Mouse (Mus musculus) embryonic facial prominence, embryonic 11.5 days (tissue): ENCODE results near the gene Metrn. TPM values are rescaled to one million over a fixed set of nuclear protein-coding genes. Genes with fewer than 3 reads are reported as not detected.

Source experiments
- ATAC-seq: fragments of 200-750 bp; cut with Nextera tagmentation; replicated peaks from 2 replicates; pipeline ENCODE4 v1.8.0; 2017; ENCODE audit warnings: low read depth; ENCODE audit not compliant: insufficient number of reproducible peaks, low FRiP score, low TSS enrichment
- DNase-seq: peaks from one replicate; pipeline ENCODE4 v3.0.0-alpha.2; 2015; ENCODE audit warnings: low spot score
- H3K27ac ChIP-seq: fragments of 300-500 bp; sonication (generic); replicated peaks from 2 replicates; pipeline ENCODE4 v1.5.1; 2014; ENCODE audit warnings: mild to moderate bottlenecking, low read depth, low read length, control low read depth
- H3K27me3 ChIP-seq: fragments of 300-500 bp; sonication (generic); 2 replicates; pipeline ENCODE4 v1.6.1; 2014; ENCODE audit warnings: mild to moderate bottlenecking, low read length, moderate library complexity, mixed read lengths; ENCODE audit not compliant: control insufficient read depth, insufficient read depth
- H3K36me3 ChIP-seq: fragments of 300-500 bp; sonication (generic); replicated peaks from 2 replicates; pipeline ENCODE4 v1.6.1; 2014; ENCODE audit warnings: low read depth, mild to moderate bottlenecking, low read length, moderate library complexity, mixed read lengths; ENCODE audit not compliant: control insufficient read depth, insufficient read depth
- H3K4me1 ChIP-seq: fragments of 300-500 bp; sonication (generic); 2 replicates; pipeline ENCODE4 v1.6.1; 2014; ENCODE audit warnings: low read length, mixed read lengths; ENCODE audit not compliant: control insufficient read depth, insufficient read depth
- H3K4me2 ChIP-seq: fragments of 300-500 bp; sonication (generic); 2 replicates; pipeline ENCODE4 v1.6.1; 2014; ENCODE audit warnings: low read depth, mild to moderate bottlenecking, control low read depth, low read length, moderate library complexity
- H3K4me3 ChIP-seq: fragments of 300-500 bp; sonication (generic); 2 replicates; pipeline ENCODE4 v1.5.1; 2014; ENCODE audit warnings: low read depth, low read length, control low read depth
- H3K9ac ChIP-seq: fragments of 300-500 bp; sonication (generic); replicated peaks from 2 replicates; pipeline ENCODE4 v1.6.1; 2014; ENCODE audit warnings: mild to moderate bottlenecking, control low read depth, low read length
- H3K9me3 ChIP-seq: fragments of 300-500 bp; sonication (generic); replicated peaks from 2 replicates; pipeline ENCODE4 v1.6.1; 2016; ENCODE audit warnings: mild to moderate bottlenecking, low read length, inconsistent platforms, mixed read lengths; ENCODE audit not compliant: control insufficient read depth
- WGBS: fragments of 180-500 bp; shearing (Covaris S2); extraction: QIAGEN DNeasy Blood & Tissue Kit; methylation state at CpG from one replicate; pipeline ENCODE4 v1.1.7; 2014; 5-methylcytosine and 5-hydroxymethylcytosine counted together
- polyA plus RNA-seq: library from polyadenylated mRNA; unstranded; fragments of >200 nt; fragmentation: Nextera tagmentation; extraction: Ambion mirVana; gene quantifications from 2 replicates; pipeline ENCODE4 v1.2.1, GENCODE M21; 2014

Gene Metrn
- polyA plus RNA-seq, 1 experiment from 2014 or later, result 13.4 TPM

DNA sequence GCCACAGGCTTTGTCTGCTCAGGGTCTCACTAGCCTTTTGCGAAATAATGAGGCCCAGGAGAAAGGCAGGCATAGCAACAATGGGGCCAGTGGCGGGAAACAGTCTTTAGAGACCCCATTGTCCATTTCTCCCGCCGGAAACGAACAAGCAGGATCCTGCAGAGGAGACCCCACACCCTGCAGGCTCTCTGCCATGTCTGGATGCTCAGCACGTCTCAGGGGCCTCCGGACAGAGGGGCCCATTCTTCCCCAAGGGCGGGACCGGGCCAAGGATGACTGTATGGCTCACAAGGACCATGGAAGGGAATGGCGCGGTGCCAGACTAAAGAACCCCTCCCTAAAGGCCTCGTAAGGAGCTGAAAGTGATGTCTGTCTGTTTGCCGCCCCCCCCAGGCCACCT, 2.7 kb downstream of the Metrn start:
- Histone ChIP-seq H3K27me3 (no peaks in the 10 kb centered on the region), H3K4me1 (peaks cover 7% of the 10 kb centered on the region), H3K4me3 (peak overlapping the region; percentile 80; the same call in 1 of the 2 replicates), H3K4me2 (no peak overlapping the region), H3K27ac (no peak overlapping the region), H3K36me3 (no peaks in the 10 kb centered on the region), H3K9me3 (no peaks in the 10 kb centered on the region), H3K9ac (peak overlapping the region; percentile 2; the same call in 1 of the 2 replicates)
- WGBS, result 44% methylated on average over 13 of the region's 13 CpGs
- DNase-seq (peak; percentile 22), ATAC-seq (no peak)

- Histone ChIP-seq H3K9me3 (no peaks in the 10 kb centered on the region), H3K36me3 (no peaks in the 10 kb centered on the region; the same call in 1 of the 2 replicates), H3K4me3 (peak within 1 kb of the TSS; percentile 67), H3K27me3 (no peaks in the 10 kb centered on the region), H3K4me2 (peak within 1 kb of the TSS; percentile 87), H3K9ac (peak within 1 kb of the TSS; percentile 83), H3K27ac (peak within 1 kb of the TSS; percentile 90), H3K4me1 (peaks cover 7% of the 10 kb centered on the region)
- peak; percentile 79 for DNase-seq
- WGBS, result 1% methylated on average over 13 of the region's 14 CpGs
- ATAC-seq, result peak; percentile 21
These were observed 4.3 kb downstream of the Metrn start, which contains the start of gene Fam173a for GRCm38 (mm10) chr17:25792615-25793014. Gene Fam173a (minus strand): TSS chr17:25792901.

DNA sequence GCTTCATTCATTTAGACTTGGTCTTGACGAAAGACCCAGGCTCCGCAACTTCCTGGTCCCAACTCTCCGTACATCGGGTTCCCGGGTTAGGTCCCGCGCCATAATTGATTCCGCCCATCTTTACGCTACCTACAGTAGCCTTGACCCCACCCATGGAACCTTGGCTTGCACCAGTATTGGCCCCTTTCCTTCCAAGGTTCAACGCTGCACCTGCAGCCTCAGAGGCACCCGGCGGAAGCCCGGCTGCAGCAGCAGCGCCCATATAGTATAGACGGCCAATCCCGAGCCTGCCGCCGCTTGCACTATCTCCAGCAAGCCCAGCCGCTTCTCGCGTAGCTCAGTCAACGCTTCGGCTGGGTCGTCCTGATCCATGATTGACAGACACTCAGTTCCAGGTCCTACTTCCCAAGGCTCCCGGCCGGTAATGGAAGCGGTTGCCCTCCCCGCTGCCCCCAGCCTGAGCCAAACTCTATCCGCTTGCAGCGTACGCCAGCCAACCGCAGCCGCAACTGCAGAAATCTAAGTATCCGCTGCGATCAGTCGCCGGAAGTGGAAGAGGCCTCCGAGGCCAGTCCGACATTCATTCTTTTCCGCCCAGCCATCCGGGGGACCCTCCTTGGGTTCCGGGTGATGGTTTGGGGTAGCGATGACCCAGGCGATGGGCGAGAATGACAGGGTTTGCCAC, 5.0 kb downstream of the Metrn start:
- Histone ChIP-seq H3K36me3 (no peaks in the 10 kb centered on the region; the same call in 1 of the 2 replicates), H3K4me2 (peak overlapping the region; percentile 87), H3K4me1 (peaks cover 7% of the 10 kb centered on the region), H3K27ac (peak overlapping the region; percentile 90), H3K9ac (peak overlapping the region; percentile 83), H3K9me3 (no peaks in the 10 kb centered on the region), H3K4me3 (peak overlapping the region; percentile 67), H3K27me3 (no peaks in the 10 kb centered on the region)
- DNase-seq, result peak; percentile 88
- WGBS, result under 1% methylated on average over 45 of the region's 45 CpGs
- peak; percentile 25 for ATAC-seq

- Histone ChIP-seq H3K4me1 (peaks cover 7% of the 10 kb centered on the region), H3K27ac (peak overlapping the region; percentile 90), H3K4me2 (peak overlapping the region; percentile 87), H3K4me3 (peak overlapping the region; percentile 67), H3K36me3 (no peaks in the 10 kb centered on the region; the same call in 1 of the 2 replicates), H3K27me3 (no peaks in the 10 kb centered on the region), H3K9me3 (no peaks in the 10 kb centered on the region), H3K9ac (peak overlapping the region; percentile 83)
- DNase-seq, result no peak
- ATAC-seq, result 0 out of 2 replicates have a peak, but pooled peaks have one; percentile 3
- WGBS, result 27% methylated on average over 19 of the region's 19 CpGs
These were observed 5.6 kb downstream of the Metrn start for GRCm38 (mm10) chr17:25791320-25791842.

- no peak overlapping the region for H3K9ac ChIP-seq
- H3K27ac ChIP-seq, result no peak overlapping the region
- H3K4me1 ChIP-seq, result peaks cover 5% of the 10 kb centered on the region; the same call in 1 of the 2 replicates
- no peak overlapping the region for H3K4me3 ChIP-seq
- 89% methylated on average over 9 of the region's 9 CpGs for WGBS
- no peaks in the 10 kb centered on the region for H3K9me3 ChIP-seq
- H3K36me3 ChIP-seq, result peaks cover 12% of the 10 kb centered on the region
- no peaks in the 10 kb centered on the region for H3K27me3 ChIP-seq
- DNase-seq (no peak), ATAC-seq (no peak)
- no peak overlapping the region for H3K4me2 ChIP-seq
These were observed 10.0 kb downstream of the Metrn start for GRCm38 (mm10) chr17:25786781-25787504.

GRCm38 (mm10) chr17:25786280-25786679, 10.7 kb downstream of the Metrn start, which contains the start of gene Ccdc78:
Gene Ccdc78 (plus strand): TSS chr17:25786580.
- Histone ChIP-seq H3K27me3 (no peaks in the 10 kb centered on the region), H3K9me3 (no peaks in the 10 kb centered on the region), H3K4me2 (peak within 1 kb of the TSS; percentile 4; the same call in 1 of the 2 replicates), H3K4me1 (peaks cover 5% of the 10 kb centered on the region; the same call in 1 of the 2 replicates), H3K27ac (peak within 1 kb of the TSS; percentile 56), H3K4me3 (peak within 1 kb of the TSS; percentile 45), H3K9ac (peak within 1 kb of the TSS; percentile 62), H3K36me3 (peaks cover 15% of the 10 kb centered on the region)
- WGBS, result 81% methylated on average over 3 of the region's 3 CpGs
- DNase-seq (no peak), ATAC-seq (no peak)

DNA sequence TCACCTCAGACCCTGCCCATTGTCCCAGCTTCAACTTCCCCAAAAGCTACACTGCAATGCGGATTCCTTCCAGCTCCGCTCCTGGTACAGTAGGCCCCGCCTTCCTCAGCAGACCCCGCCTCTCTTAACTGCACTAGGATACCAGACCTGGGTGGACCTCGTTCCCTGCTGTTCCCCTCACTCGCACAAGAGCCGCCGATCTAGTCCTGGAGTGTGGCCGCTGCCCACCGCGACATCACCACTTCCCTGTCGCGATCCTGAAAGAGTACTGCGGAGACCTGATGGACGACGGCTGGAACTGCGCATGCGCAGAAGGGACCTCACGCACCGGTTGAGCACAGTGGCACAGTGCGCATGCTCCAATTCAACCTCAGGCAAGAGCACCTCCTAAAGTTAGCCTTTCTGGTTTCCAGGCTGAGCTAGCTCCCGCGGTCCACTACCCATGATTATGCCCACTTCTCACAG, 11.6 kb downstream of the Metrn start, which contains the start of gene Haghl:
Gene Haghl, minus strand, starts transcription at position 393 of the 465 bp plus-strand sequence.
- peak; percentile 97 for DNase-seq
- Histone ChIP-seq H3K27ac (peak within 1 kb of the TSS; percentile 56), H3K9ac (peak within 1 kb of the TSS; percentile 62), H3K36me3 (peaks cover 15% of the 10 kb centered on the region), H3K4me3 (peak within 1 kb of the TSS; percentile 45), H3K27me3 (no peaks in the 10 kb centered on the region), H3K9me3 (no peaks in the 10 kb centered on the region), H3K4me1 (peaks cover 5% of the 10 kb centered on the region; the same call in 1 of the 2 replicates), H3K4me2 (peak within 1 kb of the TSS; percentile 59)
- under 1% methylated on average over 23 of the region's 23 CpGs for WGBS
- peak; percentile 77 for ATAC-seq
